Mouse (Mus musculus) ES-Bruce4 (cell line): ENCODE results near the gene Casc3. TPM values are rescaled to one million over a fixed set of nuclear protein-coding genes. Genes with fewer than 3 reads are reported as not detected.

ENCODE experiments used
- H3K27ac ChIP-seq: 2 replicates; pipeline ENCODE4 v1.5.1; 2012; ENCODE audit warnings: low read length, inconsistent platforms; ENCODE audit not compliant: insufficient read depth
- H3K27me3 ChIP-seq: 2 replicates; pipeline ENCODE4 v1.6.1; 2012; ENCODE audit warnings: mild to moderate bottlenecking, low read length, inconsistent platforms; ENCODE audit not compliant: control insufficient read depth, poor library complexity, insufficient read depth, severe bottlenecking
- H3K36me3 ChIP-seq: 2 replicates; pipeline ENCODE4 v1.6.1; 2012; ENCODE audit warnings: inconsistent platforms, mild to moderate bottlenecking, low read length, moderate library complexity; ENCODE audit not compliant: control insufficient read depth, poor library complexity, insufficient read depth, severe bottlenecking
- H3K4me1 ChIP-seq: one replicate; pipeline ENCODE4 v1.8.1; 2011; ENCODE audit warnings: low read length; ENCODE audit not compliant: control insufficient read depth, insufficient read depth
- H3K4me3 ChIP-seq: 2 replicates; pipeline ENCODE4 v1.5.1; 2011; ENCODE audit warnings: low read depth, mild to moderate bottlenecking, low read length
- H3K9ac ChIP-seq: 2 replicates; pipeline ENCODE4 v1.6.1; 2012; ENCODE audit warnings: low read depth, mild to moderate bottlenecking, inconsistent platforms; ENCODE audit not compliant: poor library complexity, severe bottlenecking
- H3K9me3 ChIP-seq: replicated peaks from 2 replicates; pipeline ENCODE4 v1.6.1; 2012; ENCODE audit warnings: mild to moderate bottlenecking, low read length, inconsistent platforms; ENCODE audit not compliant: control insufficient read depth, poor library complexity, insufficient read depth, severe bottlenecking
- CTCF ChIP-seq: IDR thresholded peaks from one replicate; pipeline ENCODE4 v1.8.1; 2011; ENCODE audit warnings: low read depth, low read length
- EP300 ChIP-seq: IDR thresholded peaks from 2 replicates; pipeline ENCODE4 v1.6.1; 2011; ENCODE audit warnings: low read depth, low read length; ENCODE audit not compliant: insufficient read depth
- POLR2A ChIP-seq: IDR thresholded peaks from one replicate; pipeline ENCODE4 v1.8.1; 2011; ENCODE audit warnings: low read length; ENCODE audit not compliant: insufficient read depth
- polyA plus RNA-seq: library from polyadenylated mRNA; stranded (reverse); fragments of >200 nt; gene quantifications from 2 replicates; pipeline ENCODE4 v1.2.4, GENCODE M21; 2011; ENCODE audit warnings: low read depth; ENCODE audit not compliant: missing spikeins, insufficient read depth, insufficient read length

The Casc3 gene
- polyA plus RNA-seq, 1 experiment, result 55.0 TPM

- H3K4me3 ChIP-seq, result no peak overlapping the region
- no peaks in the 10 kb centered on the region for H3K27me3 ChIP-seq
- H3K9me3 ChIP-seq, result no peaks in the 10 kb centered on the region
- no peak overlapping the region for H3K27ac ChIP-seq
- peaks cover 6% of the 10 kb centered on the region; the same call in 1 of the 2 replicates for H3K36me3 ChIP-seq
- H3K4me1 ChIP-seq, result peaks cover 2% of the 10 kb centered on the region
- TF ChIP-seq CTCF (no peak), EP300 (no peak), POLR2A (no peak)
- H3K9ac ChIP-seq, result no peak overlapping the region
Observed at GRCm38 (mm10) chr11:98767713-98768112, 37.0 kb upstream of the Casc3 start.

- no peaks in the 10 kb centered on the region for H3K27me3 ChIP-seq
- H3K27ac ChIP-seq, result no peak overlapping the region
- H3K4me1 ChIP-seq, result peaks cover 3% of the 10 kb centered on the region
- H3K9me3 ChIP-seq, result no peaks in the 10 kb centered on the region
- no peak overlapping the region for H3K4me3 ChIP-seq
- peaks cover 6% of the 10 kb centered on the region; the same call in 1 of the 2 replicates for H3K36me3 ChIP-seq
- no peak overlapping the region for H3K9ac ChIP-seq
- no peak for TF ChIP-seq POLR2A
- no peak for TF ChIP-seq CTCF
- no peak for TF ChIP-seq EP300
Observed at GRCm38 (mm10) chr11:98768127-98769006, 36.3 kb upstream of the Casc3 start.

- Histone ChIP-seq H3K27ac (no peak overlapping the region), H3K4me1 (peaks cover 3% of the 10 kb centered on the region), H3K9ac (no peak overlapping the region), H3K36me3 (peaks cover 6% of the 10 kb centered on the region; the same call in 1 of the 2 replicates), H3K9me3 (no peaks in the 10 kb centered on the region), H3K4me3 (no peak overlapping the region), H3K27me3 (no peaks in the 10 kb centered on the region)
- TF ChIP-seq EP300 (no peak), POLR2A (no peak), CTCF (no peak)
Observed at GRCm38 (mm10) chr11:98769007-98769954, 35.4 kb upstream of the Casc3 start.

- TF ChIP-seq POLR2A (no peak), CTCF (no peak), EP300 (no peak)
- Histone ChIP-seq H3K27me3 (no peaks in the 10 kb centered on the region), H3K9me3 (no peaks in the 10 kb centered on the region), H3K4me1 (peaks cover 3% of the 10 kb centered on the region), H3K9ac (no peak overlapping the region), H3K36me3 (peaks cover 6% of the 10 kb centered on the region; the same call in 1 of the 2 replicates), H3K4me3 (no peak overlapping the region), H3K27ac (no peak overlapping the region)
Observed at GRCm38 (mm10) chr11:98770096-98770975, 34.4 kb upstream of the Casc3 start.

GRCm38 (mm10) chr11:98771131-98771530 lies 33.6 kb upstream of the Casc3 start:
- no peak overlapping the region for H3K4me3 ChIP-seq
- peaks cover 5% of the 10 kb centered on the region for H3K4me1 ChIP-seq
- no peak overlapping the region for H3K27ac ChIP-seq
- no peak for TF ChIP-seq CTCF
- no peak for TF ChIP-seq EP300
- TF ChIP-seq POLR2A, result no peak
- H3K9me3 ChIP-seq, result no peaks in the 10 kb centered on the region
- no peak overlapping the region for H3K9ac ChIP-seq
- peaks cover 6% of the 10 kb centered on the region; the same call in 1 of the 2 replicates for H3K36me3 ChIP-seq
- H3K27me3 ChIP-seq, result no peaks in the 10 kb centered on the region
